Mouse (Mus musculus) midbrain, embryonic 12.5 days (tissue): Measurements from ENCODE around the gene Scamp1. TPM values are rescaled to one million over a fixed set of nuclear protein-coding genes. Genes with fewer than 3 reads are reported as not detected.

Experiments used
- ATAC-seq: fragments of 200-750 bp; cut with Nextera tagmentation; 2 replicates; pipeline ENCODE4 v1.8.0; 2017; ENCODE audit warnings: low read depth, moderate TSS enrichment, moderate library complexity; ENCODE audit not compliant: low FRiP score
- H3K27ac ChIP-seq: fragments of 300-500 bp; sonication (generic); replicated peaks from 2 replicates; pipeline ENCODE4 v1.5.1; 2016; ENCODE audit warnings: mild to moderate bottlenecking
- H3K27me3 ChIP-seq: fragments of 300-500 bp; sonication (generic); 2 replicates; pipeline ENCODE4 v1.6.1; 2016; ENCODE audit warnings: mild to moderate bottlenecking
- H3K36me3 ChIP-seq: fragments of 300-500 bp; sonication (generic); 2 replicates; pipeline ENCODE4 v1.6.1; 2016
- H3K4me1 ChIP-seq: fragments of 300-500 bp; sonication (generic); 2 replicates; pipeline ENCODE4 v1.6.1; 2016
- H3K4me2 ChIP-seq: fragments of 300-500 bp; sonication (generic); replicated peaks from 2 replicates; pipeline ENCODE4 v1.6.1; 2016; ENCODE audit warnings: mild to moderate bottlenecking, moderate library complexity
- H3K4me3 ChIP-seq: fragments of 300-500 bp; sonication (generic); 2 replicates; pipeline ENCODE4 v1.5.1; 2016; ENCODE audit warnings: mild to moderate bottlenecking
- H3K9ac ChIP-seq: fragments of 300-500 bp; sonication (generic); replicated peaks from 2 replicates; pipeline ENCODE4 v1.6.1; 2016; ENCODE audit warnings: mild to moderate bottlenecking, moderate library complexity
- H3K9me3 ChIP-seq: fragments of 300-500 bp; sonication (generic); 2 replicates; pipeline ENCODE4 v1.6.1; 2016; ENCODE audit warnings: mild to moderate bottlenecking
- WGBS: fragments of 180-500 bp; shearing (Covaris S2); methylation state at CpG from one replicate; pipeline ENCODE4 v1.1.7; 2016; 5-methylcytosine and 5-hydroxymethylcytosine counted together
- polyA plus RNA-seq: library from polyadenylated mRNA; unstranded; fragments of >200 nt; fragmentation: Nextera tagmentation; extraction: Ambion mirVana; gene quantifications from 2 replicates; pipeline ENCODE4 v1.2.1, GENCODE M21; 2016

The Scamp1 gene
- polyA plus RNA-seq, 1 experiment from 2014 or later: 64.1 TPM

- Histone ChIP-seq H3K4me3 (peak overlapping the region; percentile 16), H3K4me2 (peak overlapping the region; percentile 45), H3K9ac (no peak overlapping the region), H3K27ac (no peak overlapping the region), H3K4me1 (peaks cover 11% of the 10 kb centered on the region), H3K36me3 (no peaks in the 10 kb centered on the region), H3K9me3 (no peaks in the 10 kb centered on the region), H3K27me3 (peaks cover 4% of the 10 kb centered on the region; the same call in 1 of the 2 replicates)
- 45% methylated on average over 18 of the region's 18 CpGs for WGBS
- peak; percentile 88 for ATAC-seq
Observed at GRCm38 (mm10) chr13:94306277-94306967, 20.8 kb upstream of the Scamp1 start.

- WGBS: 44% methylated on average over 7 of the region's 7 CpGs
- H3K4me3 ChIP-seq: no peak overlapping the region
- H3K9me3 ChIP-seq: no peaks in the 10 kb centered on the region
- ATAC-seq: no peak
- H3K9ac ChIP-seq: no peak overlapping the region
- no peak overlapping the region for H3K4me2 ChIP-seq
- no peaks in the 10 kb centered on the region for H3K36me3 ChIP-seq
- no peak overlapping the region for H3K27ac ChIP-seq
- H3K4me1 ChIP-seq: no peaks in the 10 kb centered on the region
- no peaks in the 10 kb centered on the region for H3K27me3 ChIP-seq
Observed at GRCm38 (mm10) chr13:94300946-94301538, 15.4 kb upstream of the Scamp1 start.

GRCm38 (mm10) chr13:94300232-94300631 lies 14.6 kb upstream of the Scamp1 start:
- ATAC-seq: no peak
- no peak overlapping the region for H3K4me3 ChIP-seq
- 93% methylated on average over 4 of the region's 4 CpGs for WGBS

GRCm38 (mm10) chr13:94298401-94298800 lies 12.7 kb upstream of the Scamp1 start:
- Histone ChIP-seq H3K27me3 (no peaks in the 10 kb centered on the region), H3K4me2 (no peak overlapping the region), H3K36me3 (no peaks in the 10 kb centered on the region), H3K9ac (no peak overlapping the region), H3K27ac (no peak overlapping the region), H3K4me3 (no peak overlapping the region), H3K9me3 (no peaks in the 10 kb centered on the region), H3K4me1 (no peaks in the 10 kb centered on the region)
- no peak for ATAC-seq
- WGBS: 86% methylated on average over 4 of the region's 4 CpGs

More at GRCm38 (mm10) chr13:94300232-94300631, 14.6 kb upstream of the Scamp1 start:
- Histone ChIP-seq H3K27me3 (no peaks in the 10 kb centered on the region), H3K9me3 (no peaks in the 10 kb centered on the region), H3K36me3 (no peaks in the 10 kb centered on the region), H3K4me1 (no peaks in the 10 kb centered on the region), H3K27ac (no peak overlapping the region), H3K9ac (no peak overlapping the region), H3K4me2 (no peak overlapping the region)

GRCm38 (mm10) chr13:94296371-94296770 lies 10.7 kb upstream of the Scamp1 start:
- no peak overlapping the region for H3K4me3 ChIP-seq
- H3K4me1 ChIP-seq: no peaks in the 10 kb centered on the region
- no peak overlapping the region for H3K4me2 ChIP-seq
- no peaks in the 10 kb centered on the region for H3K9me3 ChIP-seq
- H3K27me3 ChIP-seq: no peaks in the 10 kb centered on the region
- H3K36me3 ChIP-seq: no peaks in the 10 kb centered on the region
- H3K9ac ChIP-seq: no peak overlapping the region
- no peak overlapping the region for H3K27ac ChIP-seq
- no peak for ATAC-seq
- WGBS: 90% methylated on average over 11 of the region's 11 CpGs

- Histone ChIP-seq H3K4me1 (no peaks in the 10 kb centered on the region), H3K9ac (no peak overlapping the region), H3K36me3 (no peaks in the 10 kb centered on the region), H3K27ac (no peak overlapping the region), H3K4me3 (no peak overlapping the region), H3K4me2 (no peak overlapping the region), H3K27me3 (no peaks in the 10 kb centered on the region), H3K9me3 (no peaks in the 10 kb centered on the region)
- WGBS: 87% methylated on average over 8 of the region's 8 CpGs
- ATAC-seq: no peak
Observed at GRCm38 (mm10) chr13:94295922-94296321, 10.3 kb upstream of the Scamp1 start.

- no peaks in the 10 kb centered on the region for H3K27me3 ChIP-seq
- ATAC-seq: no peak
- H3K4me2 ChIP-seq: no peak overlapping the region
- no peaks in the 10 kb centered on the region for H3K9me3 ChIP-seq
- no peaks in the 10 kb centered on the region for H3K4me1 ChIP-seq
- H3K27ac ChIP-seq: no peak overlapping the region
- H3K4me3 ChIP-seq: no peak overlapping the region
- no peak overlapping the region for H3K9ac ChIP-seq
- WGBS: 70% methylated on average over 3 of the region's 3 CpGs
- no peaks in the 10 kb centered on the region for H3K36me3 ChIP-seq
Observed at GRCm38 (mm10) chr13:94294886-94295285, 9.2 kb upstream of the Scamp1 start.

GRCm38 (mm10) chr13:94293911-94294310 lies 8.3 kb upstream of the Scamp1 start:
- Histone ChIP-seq H3K27ac (no peak overlapping the region), H3K36me3 (no peaks in the 10 kb centered on the region), H3K4me2 (no peak overlapping the region), H3K4me3 (no peak overlapping the region), H3K4me1 (no peaks in the 10 kb centered on the region), H3K9me3 (no peaks in the 10 kb centered on the region), H3K9ac (no peak overlapping the region), H3K27me3 (no peaks in the 10 kb centered on the region)
- ATAC-seq: no peak
- WGBS: 80% methylated on average over 10 of the region's 10 CpGs

- H3K4me2 ChIP-seq: peak overlapping the region; percentile 67
- no peaks in the 10 kb centered on the region for H3K9me3 ChIP-seq
- H3K4me3 ChIP-seq: no peak overlapping the region
- WGBS: 57% methylated on average over 5 of the region's 5 CpGs
- H3K36me3 ChIP-seq: no peaks in the 10 kb centered on the region
- ATAC-seq: no peak
- H3K27ac ChIP-seq: no peak overlapping the region
- H3K9ac ChIP-seq: no peak overlapping the region
- H3K27me3 ChIP-seq: 0 out of 2 replicates have a peak, but pooled peaks cover 3% of the 10 kb centered on the region
- peaks cover 11% of the 10 kb centered on the region; the same call in 1 of the 2 replicates for H3K4me1 ChIP-seq
Observed at GRCm38 (mm10) chr13:94286195-94286594, 538 bp upstream of the Scamp1 start.

- H3K27me3 ChIP-seq: 0 out of 2 replicates have a peak, but pooled peaks cover 3% of the 10 kb centered on the region
- peaks cover 11% of the 10 kb centered on the region; the same call in 1 of the 2 replicates for H3K4me1 ChIP-seq
- peak overlapping the region; percentile 89 for H3K4me3 ChIP-seq
- peak; percentile 8; the same call in 1 of the 2 replicates for ATAC-seq
- H3K9ac ChIP-seq: peak overlapping the region; percentile 85
- H3K27ac ChIP-seq: peak overlapping the region; percentile 81
- peak overlapping the region; percentile 67 for H3K4me2 ChIP-seq
- no peaks in the 10 kb centered on the region for H3K36me3 ChIP-seq
- 1% methylated on average over 64 of the region's 65 CpGs for WGBS
- no peaks in the 10 kb centered on the region for H3K9me3 ChIP-seq
Observed at GRCm38 (mm10) chr13:94284543-94285269, 951 bp downstream of the Scamp1 start.

- Histone ChIP-seq H3K27ac (no peak overlapping the region), H3K9ac (no peak overlapping the region), H3K36me3 (no peaks in the 10 kb centered on the region), H3K4me1 (peaks cover 7% of the 10 kb centered on the region; the same call in 1 of the 2 replicates), H3K27me3 (no peaks in the 10 kb centered on the region), H3K9me3 (no peaks in the 10 kb centered on the region), H3K4me3 (no peak overlapping the region), H3K4me2 (no peak overlapping the region)
- ATAC-seq: no peak
- 67% methylated on average over 5 of the region's 5 CpGs for WGBS
Observed at GRCm38 (mm10) chr13:94279420-94279819, 6.2 kb downstream of the Scamp1 start.

- no peaks in the 10 kb centered on the region for H3K9me3 ChIP-seq
- no peak overlapping the region for H3K4me2 ChIP-seq
- no peak overlapping the region for H3K4me3 ChIP-seq
- no peak overlapping the region for H3K9ac ChIP-seq
- no peaks in the 10 kb centered on the region for H3K27me3 ChIP-seq
- 95% methylated on average over 6 of the region's 6 CpGs for WGBS
- no peaks in the 10 kb centered on the region for H3K36me3 ChIP-seq
- no peak overlapping the region for H3K27ac ChIP-seq
- no peaks in the 10 kb centered on the region for H3K4me1 ChIP-seq
- no peak for ATAC-seq
Observed at GRCm38 (mm10) chr13:94271284-94271683, 14.4 kb downstream of the Scamp1 start.
